Mouse (Mus musculus) midbrain, embryonic 14.5 days (tissue): ENCODE measurements at regions not wholly inside any gene's neighbourhood (a gene's known extent, or its start where the extent isn't known, plus 50 kb on each side); places are given as distances from the start of the nearest gene placed in this dataset.

Experiments used
- ATAC-seq: fragments of 200-750 bp; cut with Nextera tagmentation; 2 replicates; pipeline ENCODE4 v1.8.0; 2017; ENCODE audit warnings: moderate number of reproducible peaks, moderate library complexity; ENCODE audit not compliant: low FRiP score, low TSS enrichment
- DNase-seq: peaks from one replicate; pipeline ENCODE4 v3.0.0-alpha.2; 2015
- H3K27ac ChIP-seq: fragments of 300-500 bp; sonication (generic); replicated peaks from 2 replicates; pipeline ENCODE4 v1.5.1; 2014; ENCODE audit warnings: mild to moderate bottlenecking, low read depth, low read length, moderate library complexity
- H3K27me3 ChIP-seq: fragments of 300-500 bp; sonication (generic); 2 replicates; pipeline ENCODE4 v1.6.1; 2014; ENCODE audit warnings: low read length, control low read depth, mixed read lengths; ENCODE audit not compliant: control insufficient read depth, insufficient read depth
- H3K36me3 ChIP-seq: fragments of 300-500 bp; sonication (generic); 2 replicates; pipeline ENCODE4 v1.6.1; 2014; ENCODE audit warnings: low read length, control low read depth; ENCODE audit not compliant: control insufficient read depth, insufficient read depth
- H3K4me1 ChIP-seq: fragments of 300-500 bp; sonication (generic); 2 replicates; pipeline ENCODE4 v1.6.1; 2014; ENCODE audit warnings: mild to moderate bottlenecking, antibody characterized with exemption, low read length, control low read depth; ENCODE audit not compliant: control insufficient read depth, insufficient read depth
- H3K4me2 ChIP-seq: fragments of 300-500 bp; sonication (generic); 2 replicates; pipeline ENCODE4 v1.6.1; 2014; ENCODE audit warnings: mild to moderate bottlenecking, low read length, moderate library complexity
- H3K4me3 ChIP-seq: fragments of 300-500 bp; sonication (generic); replicated peaks from 2 replicates; pipeline ENCODE4 v1.5.1; 2014; ENCODE audit warnings: low read depth, low read length
- H3K9ac ChIP-seq: fragments of 300-500 bp; sonication (generic); replicated peaks from 2 replicates; pipeline ENCODE4 v1.6.1; 2014; ENCODE audit warnings: mild to moderate bottlenecking, low read length, moderate library complexity
- H3K9me3 ChIP-seq: fragments of 300-500 bp; sonication (generic); 2 replicates; pipeline ENCODE4 v1.6.1; 2016; ENCODE audit warnings: low read length, control low read depth, mixed read lengths; ENCODE audit not compliant: control insufficient read depth
- WGBS: fragments of 180-500 bp; shearing (Covaris S2); extraction: QIAGEN DNeasy Blood & Tissue Kit; methylation state at CpG from one replicate; pipeline ENCODE4 v1.1.7; 2014; 5-methylcytosine and 5-hydroxymethylcytosine counted together

GRCm38 (mm10) chr11:18031049-18031448, 77.4 kb upstream of the Etaa1 start:
- no peak overlapping the region for H3K9ac ChIP-seq
- H3K27ac ChIP-seq, result no peak overlapping the region
- H3K4me3 ChIP-seq, result no peak overlapping the region
- H3K36me3 ChIP-seq, result no peaks in the 10 kb centered on the region
- ATAC-seq (no peak), DNase-seq (no peak)
- H3K4me2 ChIP-seq, result no peak overlapping the region
- no peaks in the 10 kb centered on the region for H3K27me3 ChIP-seq
- 94% methylated on average over 4 of the region's 4 CpGs for WGBS
- H3K9me3 ChIP-seq, result no peaks in the 10 kb centered on the region
- no peaks in the 10 kb centered on the region for H3K4me1 ChIP-seq

GRCm38 (mm10) chr11:18022065-18022464, 68.4 kb upstream of the Etaa1 start:
- Histone ChIP-seq H3K9ac (no peak overlapping the region), H3K4me2 (no peak overlapping the region), H3K4me1 (no peaks in the 10 kb centered on the region), H3K27me3 (no peaks in the 10 kb centered on the region), H3K4me3 (no peak overlapping the region), H3K36me3 (no peaks in the 10 kb centered on the region), H3K9me3 (no peaks in the 10 kb centered on the region), H3K27ac (no peak overlapping the region)
- WGBS, result 90% methylated on average over 4 of the region's 4 CpGs
- no peak for DNase-seq
- no peak for ATAC-seq

GRCm38 (mm10) chr11:18015239-18015638, 61.6 kb upstream of the Etaa1 start:
- H3K4me2 ChIP-seq, result peak overlapping the region; percentile 29
- no peaks in the 10 kb centered on the region for H3K9me3 ChIP-seq
- DNase-seq (peak; percentile 14), ATAC-seq (no peak; the same call in 1 of the 2 replicates)
- no peak overlapping the region for H3K27ac ChIP-seq
- 18% methylated on average over 4 of the region's 4 CpGs for WGBS
- peaks cover 9% of the 10 kb centered on the region; the same call in 1 of the 2 replicates for H3K4me1 ChIP-seq
- H3K4me3 ChIP-seq, result no peak overlapping the region
- no peak overlapping the region for H3K9ac ChIP-seq
- no peaks in the 10 kb centered on the region for H3K27me3 ChIP-seq
- no peaks in the 10 kb centered on the region for H3K36me3 ChIP-seq

- peaks cover 9% of the 10 kb centered on the region; the same call in 1 of the 2 replicates for H3K4me1 ChIP-seq
- no peaks in the 10 kb centered on the region for H3K9me3 ChIP-seq
- no peaks in the 10 kb centered on the region for H3K36me3 ChIP-seq
- no peak overlapping the region for H3K27ac ChIP-seq
- peak; percentile 64 for DNase-seq
- peak; percentile 56; the same call in 1 of the 2 replicates for ATAC-seq
- H3K4me3 ChIP-seq, result no peak overlapping the region
- H3K27me3 ChIP-seq, result no peaks in the 10 kb centered on the region
- no peak overlapping the region for H3K9ac ChIP-seq
- 9% methylated on average over 9 of the region's 9 CpGs for WGBS
- peak overlapping the region; percentile 29 for H3K4me2 ChIP-seq
Observed at GRCm38 (mm10) chr11:18014610-18015009, 60.9 kb upstream of the Etaa1 start.

GRCm38 (mm10) chr11:18012085-18012484, 58.4 kb upstream of the Etaa1 start:
- Histone ChIP-seq H3K4me2 (no peak overlapping the region), H3K9ac (no peak overlapping the region), H3K9me3 (no peaks in the 10 kb centered on the region), H3K27me3 (no peaks in the 10 kb centered on the region), H3K27ac (no peak overlapping the region), H3K36me3 (no peaks in the 10 kb centered on the region), H3K4me3 (no peak overlapping the region), H3K4me1 (peaks cover 9% of the 10 kb centered on the region; the same call in 1 of the 2 replicates)
- ATAC-seq, result no peak
- DNase-seq, result no peak
- 54% methylated on average over 5 of the region's 5 CpGs for WGBS

GRCm38 (mm10) chr11:18011101-18011733, 57.5 kb upstream of the Etaa1 start:
- H3K9ac ChIP-seq, result peak overlapping the region; percentile 24; the same call in 1 of the 2 replicates
- peaks cover 9% of the 10 kb centered on the region; the same call in 1 of the 2 replicates for H3K4me1 ChIP-seq
- H3K4me2 ChIP-seq, result peak overlapping the region; percentile 33
- H3K27me3 ChIP-seq, result no peaks in the 10 kb centered on the region
- H3K36me3 ChIP-seq, result no peaks in the 10 kb centered on the region
- H3K4me3 ChIP-seq, result no peak overlapping the region
- DNase-seq (peak; percentile 83), ATAC-seq (peak; percentile 76)
- no peak overlapping the region for H3K27ac ChIP-seq
- H3K9me3 ChIP-seq, result no peaks in the 10 kb centered on the region
- WGBS, result 14% methylated on average over 13 of the region's 13 CpGs

GRCm38 (mm10) chr11:18008140-18008539, 54.5 kb upstream of the Etaa1 start:
- 88% methylated on average over 6 of the region's 6 CpGs for WGBS
- no peaks in the 10 kb centered on the region for H3K27me3 ChIP-seq
- H3K9ac ChIP-seq, result no peak overlapping the region
- ATAC-seq (no peak), DNase-seq (no peak)
- H3K9me3 ChIP-seq, result no peaks in the 10 kb centered on the region
- H3K27ac ChIP-seq, result no peak overlapping the region
- no peak overlapping the region for H3K4me3 ChIP-seq
- no peaks in the 10 kb centered on the region for H3K36me3 ChIP-seq
- peaks cover 4% of the 10 kb centered on the region; the same call in 1 of the 2 replicates for H3K4me1 ChIP-seq
- no peak overlapping the region for H3K4me2 ChIP-seq
